Mouse (Mus musculus): ENCODE measurements at regions not wholly inside any gene's neighbourhood (a gene's known extent, or its start where the extent isn't known, plus 50 kb on each side); places are given as distances from the start of the nearest gene placed in this dataset.
A peak's percentile ranks its signal among the peaks of the same experiment; 100 is the strongest.
"Not testable (repeated sequence)": the region's sequence is repeated elsewhere in the genome, so short reads cannot be mapped to it uniquely, and the experiment has no call there.

- TF ChIP-seq CTCF (IDR thresholded peaks at IDR 0.05; ENCODE audit: extremely low read depth, insufficient read length, insufficient replicate concordance, low read depth, low read length) (no peak), POLR2A (IDR thresholded peaks at IDR 0.05; ENCODE audit: low read depth, low read length) (no peak)
- H3K36me3 ChIP-seq (ENCODE audit: control insufficient read depth, insufficient read depth, low read length), result no peaks in the 10 kb centered on the region
- no peak overlapping the region for H3K27ac ChIP-seq (ENCODE audit: insufficient read depth, low read depth, low read length)
- H3K4me3 ChIP-seq (ENCODE audit: low read depth, low read length), result no peak overlapping the region
- H3K4me1 ChIP-seq (ENCODE audit: control insufficient read depth, insufficient read depth, insufficient read length, low read length), result no peaks in the 10 kb centered on the region
- H3K27me3 ChIP-seq (ENCODE audit: control insufficient read depth, insufficient read depth, low read length), result no peaks in the 10 kb centered on the region
Measured at GRCm38 (mm10) chr12:32454794-32455193, 76.3 kb downstream of the Ccdc71l start.

- not testable (repeated sequence) for H3K4me1 ChIP-seq (ENCODE audit: control insufficient read depth, insufficient read depth, insufficient read length, low read length)
Measured at GRCm38 (mm10) chr12:32455231-32455630, 76.7 kb downstream of the Ccdc71l start.

GRCm38 (mm10) chr12:32455913-32456312 lies 77.4 kb downstream of the Ccdc71l start:
- H3K27ac ChIP-seq (ENCODE audit: insufficient read depth, low read depth, low read length), result no peak overlapping the region
- TF ChIP-seq POLR2A (IDR thresholded peaks at IDR 0.05; ENCODE audit: low read depth, low read length), result no peak
- no peak for TF ChIP-seq CTCF (IDR thresholded peaks at IDR 0.05; ENCODE audit: extremely low read depth, insufficient read length, insufficient replicate concordance, low read depth, low read length)

More at GRCm38 (mm10) chr12:32455231-32455630, 76.7 kb downstream of the Ccdc71l start:
- H3K36me3 ChIP-seq (ENCODE audit: control insufficient read depth, insufficient read depth, low read length); H3K27ac ChIP-seq (ENCODE audit: insufficient read depth, low read depth, low read length); H3K4me3 ChIP-seq (ENCODE audit: low read depth, low read length); H3K27me3 ChIP-seq (ENCODE audit: control insufficient read depth, insufficient read depth, low read length): not testable (repeated sequence)
- 95% methylated on average over 3 of the region's 3 CpGs for WGBS

GRCm38 (mm10) chr12:32456796-32457195 lies 78.3 kb downstream of the Ccdc71l start:
- 62% methylated on average over 4 of the region's 4 CpGs for WGBS

More at GRCm38 (mm10) chr12:32455913-32456312, 77.4 kb downstream of the Ccdc71l start:
- Histone ChIP-seq H3K36me3 (ENCODE audit: control insufficient read depth, insufficient read depth, low read length) (no peaks in the 10 kb centered on the region), H3K27me3 (ENCODE audit: control insufficient read depth, insufficient read depth, low read length) (no peaks in the 10 kb centered on the region), H3K4me3 (ENCODE audit: low read depth, low read length) (no peak overlapping the region), H3K4me1 (ENCODE audit: control insufficient read depth, insufficient read depth, insufficient read length, low read length) (peaks cover 2% of the 10 kb centered on the region; the same call in 1 of the 2 replicates)

GRCm38 (mm10) chr12:32458386-32458785 lies 79.9 kb downstream of the Ccdc71l start:
- H3K36me3 ChIP-seq (ENCODE audit: control insufficient read depth, insufficient read depth, low read length), result no peaks in the 10 kb centered on the region
- WGBS, result 91% methylated on average over 1 of the region's 1 CpGs

More at GRCm38 (mm10) chr12:32456796-32457195, 78.3 kb downstream of the Ccdc71l start:
- Histone ChIP-seq H3K4me3 (ENCODE audit: low read depth, low read length) (no peak overlapping the region), H3K27me3 (ENCODE audit: control insufficient read depth, insufficient read depth, low read length) (no peaks in the 10 kb centered on the region), H3K4me1 (ENCODE audit: control insufficient read depth, insufficient read depth, insufficient read length, low read length) (peaks cover 2% of the 10 kb centered on the region; the same call in 1 of the 2 replicates), H3K36me3 (ENCODE audit: control insufficient read depth, insufficient read depth, low read length) (no peaks in the 10 kb centered on the region), H3K27ac (ENCODE audit: insufficient read depth, low read depth, low read length) (no peak overlapping the region)
- TF ChIP-seq CTCF (IDR thresholded peaks at IDR 0.05; ENCODE audit: extremely low read depth, insufficient read length, insufficient replicate concordance, low read depth, low read length) (no peak), POLR2A (IDR thresholded peaks at IDR 0.05; ENCODE audit: low read depth, low read length) (no peak)

GRCm38 (mm10) chr12:32460330-32460998 lies 82.0 kb downstream of the Ccdc71l start:
- Histone ChIP-seq H3K27me3 (ENCODE audit: control insufficient read depth, insufficient read depth, low read length) (no peaks in the 10 kb centered on the region), H3K4me3 (ENCODE audit: low read depth, low read length) (no peak overlapping the region), H3K4me1 (ENCODE audit: control insufficient read depth, insufficient read depth, insufficient read length, low read length) (peaks cover 8% of the 10 kb centered on the region; the same call in 1 of the 2 replicates), H3K36me3 (ENCODE audit: control insufficient read depth, insufficient read depth, low read length) (no peaks in the 10 kb centered on the region), H3K27ac (ENCODE audit: insufficient read depth, low read depth, low read length) (peak overlapping the region; percentile 89)
- no peak for TF ChIP-seq POLR2A (IDR thresholded peaks at IDR 0.05; ENCODE audit: low read depth, low read length)
- TF ChIP-seq CTCF (IDR thresholded peaks at IDR 0.05; ENCODE audit: extremely low read depth, insufficient read length, insufficient replicate concordance, low read depth, low read length), result no peak
- WGBS, result 22% methylated on average over 4 of the region's 4 CpGs

More at GRCm38 (mm10) chr12:32458386-32458785, 79.9 kb downstream of the Ccdc71l start:
- no peak overlapping the region for H3K27ac ChIP-seq (ENCODE audit: insufficient read depth, low read depth, low read length)
- H3K27me3 ChIP-seq (ENCODE audit: control insufficient read depth, insufficient read depth, low read length), result no peaks in the 10 kb centered on the region
- no peak overlapping the region for H3K4me3 ChIP-seq (ENCODE audit: low read depth, low read length)
- no peak for TF ChIP-seq POLR2A (IDR thresholded peaks at IDR 0.05; ENCODE audit: low read depth, low read length)
- TF ChIP-seq CTCF (IDR thresholded peaks at IDR 0.05; ENCODE audit: extremely low read depth, insufficient read length, insufficient replicate concordance, low read depth, low read length), result no peak
- H3K4me1 ChIP-seq (ENCODE audit: control insufficient read depth, insufficient read depth, insufficient read length, low read length), result peaks cover 4% of the 10 kb centered on the region; the same call in 1 of the 2 replicates

- no peak overlapping the region for H3K4me3 ChIP-seq (ENCODE audit: low read depth, low read length)
- no peaks in the 10 kb centered on the region for H3K27me3 ChIP-seq (ENCODE audit: control insufficient read depth, insufficient read depth, low read length)
- H3K4me1 ChIP-seq (ENCODE audit: control insufficient read depth, insufficient read depth, insufficient read length, low read length), result peaks cover 6% of the 10 kb centered on the region; the same call in 1 of the 2 replicates
- no peak overlapping the region for H3K27ac ChIP-seq (ENCODE audit: insufficient read depth, low read depth, low read length)
- H3K36me3 ChIP-seq (ENCODE audit: control insufficient read depth, insufficient read depth, low read length), result no peaks in the 10 kb centered on the region
- no peak for TF ChIP-seq CTCF (IDR thresholded peaks at IDR 0.05; ENCODE audit: extremely low read depth, insufficient read length, insufficient replicate concordance, low read depth, low read length)
- no peak for TF ChIP-seq POLR2A (IDR thresholded peaks at IDR 0.05; ENCODE audit: low read depth, low read length)
- WGBS, result 14% methylated on average over 6 of the region's 6 CpGs
Measured at GRCm38 (mm10) chr12:32465371-32465770, 86.9 kb downstream of the Ccdc71l start.
